ENCODE assay signal across 30 mouse cellular contexts in the genomic region with DNA sequence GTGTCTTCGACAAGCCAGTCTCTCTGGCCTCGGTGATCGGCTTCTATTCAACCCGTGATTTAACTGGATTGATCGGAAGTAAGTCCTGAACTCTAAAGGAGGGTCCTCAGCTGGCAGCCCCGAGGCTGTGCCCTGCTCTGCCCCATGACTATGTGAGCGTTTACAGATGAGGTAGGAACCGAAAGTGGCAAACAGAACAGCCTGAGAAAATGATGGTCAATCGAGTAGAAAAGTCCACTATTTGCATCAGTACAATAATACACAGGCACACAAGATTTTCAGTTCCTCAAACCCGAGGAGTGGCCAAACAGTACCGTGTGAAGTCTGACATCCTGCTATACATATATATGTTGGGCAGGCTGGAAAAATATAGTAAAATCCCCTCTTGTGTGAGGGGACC.
A peak's percentile ranks its signal among the peaks of the same experiment; 100 is the strongest.
DNase-seq lines count a peak whose midpoint lies in the region.
"Had no signal": no experiment of that assay in that cellular context is flagged by ENCODE, and none has a peak within 500 bp of the region (broad histone marks: within the 10 kb centered on the region; RNA-seq: fewer than 3 reads in every experiment).

No protein-coding gene starts in this region.

- peaks cover 23% of the 10 kb centered on the region for H3K4me1 ChIP-seq in heart, embryonic 10.5 days
- H3K4me1 ChIP-seq in brown adipose tissue, adult 24 weeks (ENCODE audit: control insufficient read depth, insufficient read depth, insufficient read length, low read length): peaks cover 20% of the 10 kb centered on the region
- peaks cover 33% of the 10 kb centered on the region for H3K4me1 ChIP-seq in forebrain, embryonic 10.5 days
- H3K4me1 ChIP-seq: intestine, embryonic 15.5 days; liver, embryonic 12.5 days; stomach, embryonic 15.5 days had no signal

- peak; percentile 70 for DNase-seq in heart, adult 11 months
- DNase-seq in heart, embryonic 10.5 days (ENCODE audit: low spot score): no peak
- peak; percentile 92 for DNase-seq in A20 (ENCODE audit: low read depth, low spot score)
- DNase-seq in spleen, adult 12 weeks (ENCODE audit: low spot score): peak; percentile 12
- no peak for DNase-seq in left cerebral cortex, adult 11 months (ENCODE audit: low spot score)
- DNase-seq in forebrain, embryonic 10.5 days (ENCODE audit: extremely low spot score, low spot score): no peak
- no peak for DNase-seq in cerebellum, adult 11-12 months
- DNase-seq: adrenal gland, postnatal 25 days; cerebellum, adult 9-10 months; cerebellum, postnatal 36 days; gastrocnemius, postnatal 25 days; heart, adult 2 months; heart, postnatal 14 days; kidney, adult 2 months; lung, adult 18-20 months; lung, postnatal 10 days; retina, postnatal 1 day; right cerebral cortex, postnatal 14 days; thymus, postnatal 14 days had no signal

- no peak overlapping the region for H3K27ac ChIP-seq in heart, embryonic 10.5 days
- H3K27ac ChIP-seq in brown adipose tissue, adult 24 weeks (replicated peaks; ENCODE audit: low read depth, low read length): 0 out of 2 replicates have a peak overlapping the region, but pooled peaks have one; percentile 26
- H3K27ac ChIP-seq in forebrain, embryonic 10.5 days: no peak overlapping the region
- H3K27ac ChIP-seq: embryonic facial prominence, embryonic 12.5 days; forebrain, embryonic 15.5 days; heart, adult 2 months; hindbrain, embryonic 10.5 days; hindbrain, embryonic 15.5 days; intestine, embryonic 15.5 days; kidney, postnatal 0 days; left cerebral cortex, adult 2 months; limb, embryonic 13.5 days; liver, embryonic 12.5 days; stomach, embryonic 15.5 days had no signal

- no peak overlapping the region for H3K4me3 ChIP-seq in heart, embryonic 10.5 days
- no peak overlapping the region for H3K4me3 ChIP-seq in brown adipose tissue, adult 24 weeks (ENCODE audit: insufficient read depth, low read depth, low read length)
- H3K4me3 ChIP-seq in forebrain, embryonic 10.5 days: no peak overlapping the region
- H3K4me3 ChIP-seq: embryonic facial prominence, embryonic 12.5 days; forebrain, embryonic 15.5 days; heart, adult 2 months; hindbrain, embryonic 10.5 days; hindbrain, embryonic 15.5 days; intestine, embryonic 15.5 days; left cerebral cortex, adult 2 months; limb, embryonic 13.5 days; liver, embryonic 12.5 days; stomach, embryonic 15.5 days had no signal

- no peaks in the 10 kb centered on the region for H3K27me3 ChIP-seq in heart, embryonic 10.5 days (ENCODE audit: insufficient read depth, poor library complexity, severe bottlenecking)
- H3K27me3 ChIP-seq in forebrain, embryonic 10.5 days (ENCODE audit: poor library complexity, severe bottlenecking): peaks cover 84% of the 10 kb centered on the region
- H3K27me3 ChIP-seq: embryonic facial prominence, embryonic 12.5 days; hindbrain, embryonic 15.5 days; intestine, embryonic 15.5 days; limb, embryonic 13.5 days; stomach, embryonic 15.5 days had no signal

- H3K9me3 ChIP-seq in heart, embryonic 10.5 days: no peaks in the 10 kb centered on the region
- H3K9me3 ChIP-seq in forebrain, embryonic 10.5 days: no peaks in the 10 kb centered on the region
- H3K9me3 ChIP-seq: embryonic facial prominence, embryonic 12.5 days; forebrain, embryonic 15.5 days; hindbrain, embryonic 10.5 days; hindbrain, embryonic 15.5 days; intestine, embryonic 15.5 days; limb, embryonic 13.5 days; liver, embryonic 12.5 days; stomach, embryonic 15.5 days had no signal

- WGBS in heart, embryonic 10.5 days: 82% methylated on average over 11 of the region's 11 CpGs
- 64% methylated on average over 11 of the region's 11 CpGs for WGBS in forebrain, embryonic 10.5 days

- no peaks in the 10 kb centered on the region for H3K36me3 ChIP-seq in heart, embryonic 10.5 days
- H3K36me3 ChIP-seq in forebrain, embryonic 10.5 days (replicated peaks): no peaks in the 10 kb centered on the region
- H3K36me3 ChIP-seq: embryonic facial prominence, embryonic 12.5 days; forebrain, embryonic 15.5 days; hindbrain, embryonic 10.5 days; hindbrain, embryonic 15.5 days; intestine, embryonic 15.5 days; limb, embryonic 13.5 days; liver, embryonic 12.5 days; stomach, embryonic 15.5 days had no signal

Comparison
In these comparisons a context has a peak if more than half of its experiments do, and no peak if none do; other contexts are left out.
1. DNase-seq: peak in heart, adult 11 months (single experiment), A20 (single experiment) and spleen, adult 12 weeks (single experiment); none in heart, embryonic 10.5 days (single experiment), left cerebral cortex, adult 11 months (single experiment), forebrain, embryonic 10.5 days (single experiment) and cerebellum, adult 11-12 months (single experiment).